Mouse (Mus musculus): ENCODE results near the gene F12.

GRCm38 (mm10) chr13:55448131-55448530 is 21.5 kb upstream of the F12 start:
- TF ChIP-seq EP300 (optimal IDR thresholded peaks at IDR 0.05), result no peak
- TF ChIP-seq CTCF (IDR thresholded peaks at IDR 0.05; ENCODE audit: low read depth), result no peak
